In genomic region chr14:73895266-73895665, GRCm38 (mm10) we compare ENCODE assay signal across 15 mouse cellular contexts.
"Had no signal": no experiment of that assay in that cellular context is flagged by ENCODE, and none has a peak within 500 bp of the region (broad histone marks: within the 10 kb centered on the region; RNA-seq: fewer than 3 reads in every experiment).

No protein-coding gene starts in this region.

- H3K9me3 ChIP-seq: limb, embryonic 12.5 days; midbrain, embryonic 15.5 days; neural tube, embryonic 12.5 days; stomach, embryonic 15.5 days had no signal

- ATAC-seq: inflammation-experienced regulatory T-cells, adult 6 months; intestine, postnatal 0 days; midbrain, embryonic 15.5 days had no signal

- H3K27ac ChIP-seq: layer of hippocampus, adult 2 months; limb, embryonic 12.5 days; midbrain, embryonic 15.5 days; neural tube, embryonic 12.5 days; stomach, embryonic 15.5 days had no signal

- H3K4me2 ChIP-seq: limb, embryonic 12.5 days; midbrain, embryonic 11.5 days; midbrain, embryonic 15.5 days; neural tube, embryonic 12.5 days; stomach, embryonic 15.5 days had no signal

- H3K4me3 ChIP-seq: layer of hippocampus, adult 2 months; limb, embryonic 12.5 days; midbrain, embryonic 15.5 days; neural tube, embryonic 12.5 days; stomach, embryonic 15.5 days had no signal

- H3K9ac ChIP-seq: limb, embryonic 12.5 days; midbrain, embryonic 15.5 days; neural tube, embryonic 12.5 days; stomach, embryonic 15.5 days had no signal

- H3K4me1 ChIP-seq: limb, embryonic 12.5 days; midbrain, embryonic 15.5 days; neural tube, embryonic 12.5 days; stomach, embryonic 15.5 days had no signal

- DNase-seq: kidney, adult 8-10 months; kidney, postnatal 10 days; kidney, postnatal 4 days; right cerebral cortex, postnatal 4 days; spleen, adult 18-20 months; thymus, adult 2 months; thymus, postnatal 25 days had no signal

- H3K27me3 ChIP-seq: limb, embryonic 12.5 days; midbrain, embryonic 15.5 days; neural tube, embryonic 12.5 days; stomach, embryonic 15.5 days had no signal

- H3K36me3 ChIP-seq: limb, embryonic 12.5 days; midbrain, embryonic 15.5 days; neural tube, embryonic 12.5 days; stomach, embryonic 15.5 days had no signal
